Mouse (Mus musculus) layer of hippocampus, adult 18-20 months (tissue): ENCODE data around the gene Lix1l. TPM values are rescaled to one million over a fixed set of nuclear protein-coding genes. Genes with fewer than 3 reads are reported as not detected.

ENCODE experiments used
- DNase-seq, 2 experiments: peaks; one replicate each; pipeline ENCODE4 v3.0.0; 2022; ENCODE audit warnings: low spot score in 2 of 2
- long read RNA-seq: library from polyadenylated mRNA; stranded (forward); transcript quantifications from one replicate; pipeline ENCODE4 v2.0.0, GENCODE M21; 2021
- total RNA-seq, 2 experiments: library from RNA; stranded (reverse); gene quantifications; 2 replicates each; pipeline ENCODE4 v1.2.3; 2021

Lix1l gene
- total RNA-seq = 10 to 100 TPM; 30.9 to 33.0 TPM
- long read RNA-seq, partial matches to known transcripts = 0 of 9 reads
- long read RNA-seq, other reads (novel, unspliced or antisense) = 9 of 9 reads

DNA sequence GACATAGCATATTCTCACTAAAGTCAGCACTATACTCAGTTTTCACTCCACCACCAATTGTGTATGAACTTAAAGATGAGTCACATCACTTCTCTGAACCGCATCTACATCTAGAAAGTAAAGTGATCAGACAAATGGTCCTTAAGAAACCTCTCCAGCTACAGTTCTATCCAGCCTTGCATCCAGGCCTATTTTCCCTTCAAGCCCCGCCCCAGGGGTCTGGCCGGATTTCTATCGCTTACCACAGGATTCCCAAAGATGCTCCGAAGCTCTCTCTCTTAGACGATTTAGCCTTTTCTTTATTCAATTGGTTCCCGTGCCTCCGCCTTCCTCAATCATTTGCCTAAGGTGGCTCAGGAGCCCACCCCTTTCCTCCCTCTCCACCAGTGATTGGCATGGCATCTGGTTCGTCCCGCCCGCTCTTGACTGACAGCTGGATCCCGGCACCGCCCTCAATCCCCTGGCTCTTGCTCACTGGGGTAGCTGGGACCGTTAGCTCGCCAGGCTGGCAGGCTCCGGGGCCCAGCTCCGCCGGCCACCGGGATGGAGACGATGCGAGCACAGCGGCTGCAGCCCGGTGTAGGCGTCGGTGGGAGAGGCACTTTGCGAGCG is at the start of gene Lix1l:
Gene Lix1l, plus strand, starts transcription at position 511 of the 612 bp plus-strand sequence.
- DNase-seq = peak; percentile 96 to 97

DNA sequence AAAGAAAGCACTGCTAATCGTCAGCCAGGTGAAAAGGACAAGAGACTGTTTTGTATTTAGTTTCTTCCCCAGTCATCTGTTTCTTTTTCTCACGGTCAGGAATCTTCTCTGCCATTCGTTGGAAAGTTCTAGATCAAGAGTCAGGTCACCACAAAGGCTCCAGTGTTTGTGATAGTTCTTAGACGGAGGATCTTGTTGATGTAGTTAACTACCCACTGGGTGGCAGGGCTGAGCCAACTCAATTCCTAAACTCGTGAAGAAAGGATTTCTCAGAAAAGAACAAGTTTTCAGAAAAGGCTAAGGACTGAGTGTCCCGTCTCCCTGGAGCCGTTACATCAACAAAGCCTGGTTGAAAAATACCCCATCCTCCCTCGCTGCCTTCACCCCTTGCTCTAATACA is 49.7 kb upstream of the Lix1l start:
- peak in 1 of 2 experiments; percentile 73 for DNase-seq

DNA sequence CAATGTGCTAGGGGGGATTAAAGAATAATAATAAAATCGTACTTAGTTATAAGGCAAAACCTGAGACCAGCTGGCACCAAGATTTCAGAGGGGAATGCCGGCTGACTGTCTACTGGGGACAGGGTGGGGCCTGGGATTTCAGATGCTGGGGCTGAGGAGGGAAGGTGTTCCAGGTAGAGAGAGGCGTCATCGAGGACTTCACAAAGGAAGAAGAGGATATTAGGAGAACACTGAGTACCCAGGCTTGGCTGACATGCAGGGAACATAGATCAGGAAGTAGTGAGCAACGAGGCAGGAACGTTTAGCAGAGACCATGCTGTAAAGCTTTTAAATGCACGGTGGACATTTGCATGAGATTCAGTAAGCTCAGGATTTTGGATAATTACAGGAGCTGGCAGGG is 49.1 kb upstream of the Lix1l start:
- DNase-seq = no peak

DNA sequence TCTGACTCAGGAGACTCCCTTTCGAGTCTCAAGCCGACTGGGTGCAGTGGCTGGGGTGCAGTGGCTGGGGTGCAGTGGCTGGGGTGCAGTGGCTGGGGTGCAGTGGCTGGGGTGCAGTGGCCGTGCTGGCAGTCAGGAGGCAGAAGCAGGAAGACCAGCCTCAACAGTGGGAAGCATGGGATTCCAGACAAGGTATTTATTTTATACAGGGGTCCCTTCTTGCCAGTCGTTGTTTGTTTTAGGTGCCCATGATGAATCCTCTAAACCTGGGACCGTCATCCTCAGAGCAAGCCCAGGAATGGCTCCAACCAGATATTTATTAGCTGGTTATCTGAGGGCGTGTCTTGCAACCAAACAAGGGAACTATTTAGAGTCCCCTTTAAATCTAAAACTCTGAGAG is 47.3 kb upstream of the Lix1l start:
- DNase-seq = no peak

DNA sequence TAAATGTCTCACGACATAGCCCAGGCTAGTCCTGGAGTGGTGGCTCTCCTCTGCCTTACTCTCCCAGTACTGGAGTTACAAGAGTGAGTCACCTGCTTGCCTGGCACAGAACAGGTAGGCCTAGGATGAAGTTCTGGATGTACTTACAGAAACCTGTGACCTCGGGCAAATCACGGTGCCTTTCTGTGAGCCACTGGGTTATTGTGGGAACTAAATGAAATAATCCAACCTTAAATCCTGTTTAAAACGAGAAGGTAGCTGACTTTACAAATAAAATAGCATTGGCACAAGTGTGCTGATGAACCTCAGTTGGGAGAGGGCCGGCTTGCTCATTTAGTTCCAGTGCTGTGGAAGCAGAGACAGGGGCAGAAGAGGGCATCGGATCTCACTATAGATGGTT is 46.7 kb upstream of the Lix1l start:
- DNase-seq = no peak

DNA sequence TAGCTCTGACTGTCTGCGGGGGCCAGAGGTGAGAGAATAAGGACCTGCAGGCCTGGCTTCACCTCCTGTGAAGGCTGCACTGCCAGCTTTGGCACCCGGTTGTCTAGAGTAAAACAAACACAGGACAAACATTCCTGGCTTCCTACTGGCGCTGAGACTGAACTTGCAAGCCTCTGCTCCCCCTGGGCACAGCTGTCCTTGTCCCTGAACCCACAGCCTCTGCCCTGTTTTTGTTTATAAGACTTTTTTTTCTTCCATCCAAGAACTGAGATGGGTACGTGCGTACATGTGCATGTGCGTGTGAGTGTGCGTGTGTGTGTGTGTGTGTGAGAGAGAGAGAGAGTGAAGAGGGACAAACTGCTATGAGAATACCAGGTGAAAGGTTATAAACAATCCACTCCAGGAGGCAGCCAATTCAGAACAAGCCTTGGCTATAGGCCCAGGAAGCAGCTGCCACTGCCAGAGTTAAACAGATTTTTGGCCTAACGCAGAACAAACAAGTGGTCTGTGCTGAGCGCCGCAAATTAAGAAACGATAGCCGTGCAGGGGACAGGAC is 45.8 kb upstream of the Lix1l start:
- DNase-seq = peak in 1 of 2 experiments; percentile 69

DNA sequence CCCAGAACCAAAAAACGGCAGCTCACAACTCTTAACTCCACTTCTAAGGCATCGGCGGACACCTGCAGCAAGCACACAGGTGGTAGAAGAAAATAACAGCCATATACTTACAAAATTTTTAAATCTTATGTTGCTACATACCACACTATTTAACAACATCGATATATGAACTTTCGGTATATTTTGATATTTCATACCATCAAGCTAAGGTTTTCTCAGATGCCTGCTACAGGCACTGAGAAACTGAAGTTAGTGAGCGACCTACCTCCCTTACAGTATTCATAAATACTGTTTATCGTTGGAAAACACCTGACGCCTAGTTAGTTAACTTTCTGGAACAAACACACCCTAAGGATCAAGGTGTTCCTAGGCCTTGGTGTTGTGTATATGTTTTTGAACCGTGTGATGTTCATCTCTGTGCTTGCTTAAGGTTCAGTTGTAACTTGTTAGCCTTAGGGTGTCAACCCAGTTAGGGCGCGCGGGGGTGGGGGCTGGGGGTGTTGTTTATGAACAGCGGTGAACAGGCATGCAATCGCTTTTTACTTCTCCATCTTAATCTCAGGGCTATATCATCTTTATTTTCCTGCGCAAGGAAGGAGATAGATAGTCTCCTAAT is 44.8 kb upstream of the Lix1l start:
- no peak for DNase-seq

DNA sequence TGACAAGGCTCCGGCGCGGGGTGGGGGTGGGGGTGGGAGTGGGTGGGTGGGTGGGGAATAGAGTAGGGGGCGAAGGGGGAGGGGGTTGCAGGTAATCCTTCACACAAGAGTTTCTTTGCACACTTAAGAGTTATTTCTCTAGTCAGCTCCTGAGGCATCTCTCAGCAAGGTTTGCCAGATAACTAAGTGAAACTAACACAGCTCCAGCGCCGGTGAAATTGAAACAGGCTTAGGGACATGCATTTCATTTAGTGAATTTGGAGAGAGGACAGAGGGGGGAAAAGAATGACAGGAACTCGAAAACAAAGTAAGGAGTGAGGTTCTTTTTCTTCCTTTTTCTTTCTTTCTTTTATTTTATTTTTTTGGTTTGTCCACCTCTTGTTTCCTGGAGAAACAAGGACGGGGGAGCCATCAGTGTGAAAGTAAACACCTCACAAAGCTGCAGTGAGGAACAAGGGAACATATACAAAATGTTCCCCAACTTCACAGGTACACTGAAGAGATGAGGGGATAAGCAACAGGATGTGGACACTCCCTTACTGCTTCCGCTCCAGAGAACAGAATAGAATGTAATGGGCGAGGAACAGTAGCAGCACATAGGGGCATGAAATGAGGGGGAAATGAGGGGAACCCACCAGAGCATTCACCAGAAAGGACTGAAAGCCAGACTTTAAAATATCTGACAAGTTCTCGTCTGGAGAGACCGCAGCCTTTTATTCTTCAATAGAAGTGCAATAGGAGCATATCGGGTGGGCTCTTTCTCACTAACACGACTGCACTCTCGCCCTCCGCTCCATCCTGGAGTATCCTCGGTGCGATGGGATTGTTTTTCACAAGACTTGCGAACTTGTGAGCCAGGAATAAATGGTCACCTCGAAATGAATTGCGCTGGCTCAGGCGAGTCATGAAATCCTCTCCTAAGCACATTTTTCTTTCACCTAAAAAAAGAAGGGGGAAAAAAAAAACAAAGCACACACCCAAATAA is 44.0 kb upstream of the Lix1l start:
- no peak for DNase-seq

DNA sequence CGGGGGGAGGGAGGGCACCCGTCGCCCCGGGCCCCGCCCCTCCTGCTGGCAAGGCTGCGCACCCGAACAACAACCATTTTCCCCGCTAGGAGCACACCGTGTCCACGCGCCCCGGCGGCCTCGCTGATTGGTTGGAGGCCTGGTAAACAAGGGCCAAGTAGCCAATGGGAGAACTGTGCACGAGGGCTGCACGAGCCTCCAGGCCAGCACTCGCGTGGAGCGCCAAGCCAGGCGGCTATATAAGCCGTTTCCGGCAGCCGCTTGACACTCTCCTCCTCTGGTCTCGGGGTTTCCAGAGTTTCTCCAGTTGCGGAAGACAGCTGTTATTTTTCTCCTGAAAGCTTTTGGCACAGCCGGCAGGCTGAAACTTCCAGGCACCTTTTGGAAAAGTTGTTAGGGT is 43.3 kb upstream of the Lix1l start, which contains the start of gene Txnip:
Gene Txnip, plus strand, starts transcription at position 264 of the 400 bp plus-strand sequence.
- peak; percentile 87 to 97 for DNase-seq

DNA sequence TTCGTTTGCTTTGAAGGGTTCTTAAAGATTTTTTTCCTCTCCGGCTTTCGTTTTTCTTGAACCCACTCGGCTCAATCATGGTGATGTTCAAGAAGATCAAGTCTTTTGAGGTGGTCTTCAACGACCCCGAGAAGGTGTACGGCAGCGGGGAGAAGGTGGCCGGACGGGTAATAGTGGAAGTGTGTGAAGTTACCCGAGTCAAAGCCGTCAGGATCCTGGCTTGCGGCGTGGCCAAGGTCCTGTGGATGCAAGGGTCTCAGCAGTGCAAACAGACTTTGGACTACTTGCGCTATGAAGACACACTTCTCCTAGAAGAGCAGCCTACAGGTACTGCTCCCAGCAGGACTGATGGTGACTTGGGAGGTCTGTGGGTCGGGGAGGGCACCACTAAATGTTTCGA is 42.8 kb upstream of the Lix1l start:
- no peak for DNase-seq

DNA sequence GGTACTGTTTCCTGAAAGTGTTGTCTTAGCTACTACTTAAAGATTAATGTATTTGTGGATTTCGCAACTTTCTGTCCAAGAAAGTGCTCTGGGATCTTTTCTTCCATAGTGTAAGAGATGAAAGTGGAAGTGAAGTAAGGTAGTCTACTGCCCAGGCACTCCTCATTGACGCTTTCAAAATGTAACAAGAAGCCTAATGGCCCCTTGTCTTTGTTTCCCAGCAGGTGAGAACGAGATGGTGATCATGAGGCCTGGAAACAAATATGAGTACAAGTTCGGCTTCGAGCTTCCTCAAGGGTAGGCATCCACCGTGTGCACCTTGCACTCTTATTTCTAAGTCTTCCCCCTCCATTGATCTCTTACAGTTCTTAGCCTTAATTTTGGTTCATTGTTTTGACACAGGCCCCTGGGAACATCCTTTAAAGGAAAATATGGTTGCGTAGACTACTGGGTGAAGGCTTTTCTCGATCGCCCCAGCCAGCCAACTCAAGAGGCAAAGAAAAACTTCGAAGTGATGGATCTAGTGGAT is 42.2 kb upstream of the Lix1l start:
- no peak for DNase-seq

DNA sequence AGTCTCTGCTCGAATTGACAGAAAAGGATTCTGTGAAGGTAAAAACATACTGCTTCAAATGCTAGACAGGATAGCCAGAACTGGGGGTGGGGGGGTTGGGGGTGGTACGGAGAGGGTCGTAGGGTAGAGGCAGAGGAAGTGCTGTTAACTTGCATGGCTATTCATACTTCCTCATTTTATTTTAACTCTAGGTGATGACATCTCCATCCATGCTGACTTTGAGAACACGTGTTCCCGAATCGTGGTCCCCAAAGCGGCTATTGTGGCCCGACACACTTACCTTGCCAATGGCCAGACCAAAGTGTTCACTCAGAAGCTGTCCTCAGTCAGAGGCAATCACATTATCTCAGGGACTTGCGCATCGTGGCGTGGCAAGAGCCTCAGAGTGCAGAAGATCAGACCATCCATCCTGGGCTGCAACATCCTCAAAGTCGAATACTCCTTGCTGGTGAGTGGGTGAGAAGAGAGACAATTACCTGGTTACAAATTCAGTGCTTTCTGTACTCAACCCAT is 41.5 kb upstream of the Lix1l start:
- DNase-seq = no peak

DNA sequence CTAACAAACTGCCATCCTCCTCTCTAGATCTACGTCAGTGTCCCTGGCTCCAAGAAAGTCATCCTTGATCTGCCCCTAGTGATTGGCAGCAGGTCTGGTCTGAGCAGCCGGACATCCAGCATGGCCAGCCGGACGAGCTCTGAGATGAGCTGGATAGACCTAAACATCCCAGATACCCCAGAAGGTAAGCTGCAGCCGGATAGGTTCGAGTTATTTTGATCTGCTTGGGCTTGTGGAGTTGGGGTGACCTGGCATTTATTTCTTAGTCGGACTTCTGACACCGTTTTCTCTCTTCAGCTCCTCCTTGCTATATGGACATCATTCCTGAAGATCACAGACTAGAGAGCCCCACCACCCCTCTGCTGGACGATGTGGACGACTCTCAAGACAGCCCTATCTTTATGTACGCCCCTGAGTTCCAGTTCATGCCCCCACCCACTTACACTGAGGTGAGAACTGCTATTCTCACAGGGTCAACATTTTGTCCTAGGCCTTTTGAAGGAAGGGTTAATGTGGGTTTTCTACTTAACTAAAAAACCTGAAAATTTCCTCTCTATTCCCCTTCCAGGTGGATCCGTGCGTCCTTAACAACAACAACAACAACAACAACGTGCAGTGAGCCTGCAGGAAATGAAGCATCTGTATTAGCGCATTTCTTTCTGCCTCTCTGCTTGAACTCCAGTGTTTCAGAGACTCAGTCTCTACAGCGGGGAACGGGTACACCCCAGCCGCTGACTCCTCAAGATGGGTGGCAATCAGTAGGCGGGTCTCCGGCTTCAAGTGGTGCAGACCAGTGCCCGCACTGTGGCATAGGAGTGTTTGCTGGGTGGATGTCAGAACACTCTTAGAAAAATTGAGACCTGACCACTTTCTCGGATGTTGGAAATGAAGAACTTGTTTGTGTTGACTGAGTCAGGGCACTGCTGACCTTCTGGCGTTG is 40.8 kb upstream of the Lix1l start:
- DNase-seq = no peak

DNA sequence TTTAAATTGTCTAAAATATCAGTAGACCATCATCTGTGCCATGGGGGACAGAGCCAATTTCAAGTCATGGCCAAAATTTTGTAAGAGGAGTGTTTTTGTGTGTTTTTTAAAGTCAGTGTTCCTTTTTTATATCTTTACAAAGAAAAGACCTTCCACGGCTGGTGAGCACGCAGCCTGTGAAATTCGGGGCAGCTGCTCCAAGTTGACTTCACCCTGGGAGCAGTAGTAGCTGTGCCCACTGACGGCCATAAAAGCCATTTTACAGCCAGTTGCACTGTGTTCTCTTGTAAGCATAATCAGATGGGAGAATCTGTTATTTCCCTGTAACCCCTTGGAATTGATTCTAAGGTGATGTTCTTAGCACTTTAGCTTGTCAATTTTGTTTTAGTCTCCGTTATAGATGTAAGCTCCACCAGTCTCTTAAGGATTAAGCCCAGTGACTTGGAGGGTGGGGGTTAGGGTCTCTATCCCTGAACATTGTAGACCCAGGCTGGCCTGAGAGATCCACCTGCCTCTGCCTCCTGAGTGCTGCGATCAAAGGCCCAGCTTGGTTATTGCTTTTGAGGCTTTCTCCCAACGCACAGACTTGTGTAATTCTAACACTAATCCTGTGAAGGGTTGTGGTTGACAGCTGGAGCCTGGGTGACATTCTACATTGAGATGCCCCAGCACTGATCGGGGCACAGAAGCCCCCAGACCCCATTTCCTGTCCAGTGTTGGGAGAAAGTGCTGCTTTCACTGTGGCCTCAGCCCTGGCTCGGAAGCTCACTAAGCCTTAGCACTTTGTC is 39.9 kb upstream of the Lix1l start:
- DNase-seq = no peak

DNA sequence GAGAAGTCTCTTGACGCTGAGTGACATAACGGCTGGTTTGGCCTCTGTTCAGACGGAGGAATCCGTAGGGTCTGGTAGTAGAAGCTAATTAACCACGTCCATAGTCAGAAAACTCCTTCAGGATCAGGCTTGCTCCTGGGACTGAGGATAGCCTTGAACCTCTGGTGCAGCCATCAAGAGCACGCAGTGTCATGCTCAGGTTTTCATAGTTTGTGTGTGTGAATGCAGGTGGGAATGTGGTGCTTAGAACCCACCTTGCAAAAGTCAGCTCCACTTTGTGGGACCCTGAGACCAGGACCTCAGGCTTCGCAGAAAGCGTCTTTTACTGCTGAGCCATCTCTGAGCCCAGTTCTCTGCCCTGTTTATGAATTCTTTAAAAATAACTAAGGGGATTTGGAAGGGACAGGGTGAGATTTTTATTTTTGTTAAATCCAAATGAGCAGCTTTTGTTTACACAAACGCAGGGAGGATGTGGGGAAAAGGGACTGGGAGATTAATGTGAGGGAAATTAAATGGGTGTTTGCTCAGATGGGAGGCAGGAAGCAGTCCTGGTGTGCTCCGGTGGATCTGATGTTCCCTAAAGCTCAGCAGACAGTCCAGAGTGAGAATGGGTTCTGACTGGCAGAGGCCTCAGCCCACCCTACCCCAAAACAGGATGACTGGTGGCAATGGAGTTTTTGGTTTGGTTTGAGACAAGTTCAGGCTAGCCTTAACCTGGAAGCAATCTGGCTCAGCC is 38.8 kb upstream of the Lix1l start:
- DNase-seq = no peak

DNA sequence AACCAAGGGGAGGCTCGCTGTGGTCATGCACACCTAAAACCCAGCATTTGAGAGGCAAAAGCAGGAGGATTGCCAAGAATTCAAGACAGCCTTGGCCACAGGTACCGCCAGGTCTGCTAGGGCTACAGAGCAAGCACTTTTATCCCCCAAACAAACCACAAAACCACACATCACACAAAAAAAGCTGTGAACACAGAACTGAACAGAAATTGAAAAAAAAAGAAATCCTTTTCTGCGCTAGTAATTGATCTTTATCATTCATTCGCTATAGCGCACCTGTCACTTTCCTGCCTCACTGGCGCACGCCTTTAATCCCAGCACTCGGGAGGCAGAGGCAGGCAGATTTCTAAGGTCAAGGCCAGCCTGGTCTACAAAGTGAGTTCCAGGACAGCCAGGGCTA is 37.7 kb upstream of the Lix1l start:
- DNase-seq = no peak

DNA sequence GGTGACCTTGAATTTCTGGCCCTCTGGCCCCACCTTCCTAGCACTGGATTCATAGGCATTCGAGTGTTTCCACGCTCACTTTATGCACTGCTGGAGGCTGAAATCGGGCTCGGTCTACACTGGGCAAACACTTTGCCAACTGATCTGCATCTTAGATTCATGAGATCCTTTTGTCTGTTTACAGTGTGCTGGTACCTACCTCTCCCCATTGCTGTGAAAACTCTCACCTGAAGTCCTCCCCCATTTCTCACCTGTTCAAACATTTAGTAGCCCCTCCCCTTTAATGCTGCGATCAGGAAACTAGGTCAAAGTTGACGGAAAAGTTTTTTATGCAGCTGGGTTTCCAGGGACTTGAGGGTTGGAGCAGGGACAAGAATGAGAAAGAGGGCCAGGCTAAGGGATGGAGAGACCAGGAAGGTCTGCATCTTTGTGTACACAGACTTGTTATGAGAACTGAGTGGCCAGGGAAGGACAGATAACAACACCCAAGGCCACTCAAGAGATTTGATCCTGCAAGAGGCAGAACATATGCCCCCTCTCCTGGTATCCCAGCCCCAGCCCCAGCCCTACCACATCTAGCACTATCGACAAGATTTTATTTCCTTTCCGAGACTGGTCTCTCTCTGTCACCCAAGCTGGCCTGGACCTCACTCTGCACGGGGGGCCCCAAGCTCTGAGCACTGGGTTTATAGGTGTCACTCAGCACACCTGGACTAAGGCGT is 36.9 kb upstream of the Lix1l start:
- no peak for DNase-seq

DNA sequence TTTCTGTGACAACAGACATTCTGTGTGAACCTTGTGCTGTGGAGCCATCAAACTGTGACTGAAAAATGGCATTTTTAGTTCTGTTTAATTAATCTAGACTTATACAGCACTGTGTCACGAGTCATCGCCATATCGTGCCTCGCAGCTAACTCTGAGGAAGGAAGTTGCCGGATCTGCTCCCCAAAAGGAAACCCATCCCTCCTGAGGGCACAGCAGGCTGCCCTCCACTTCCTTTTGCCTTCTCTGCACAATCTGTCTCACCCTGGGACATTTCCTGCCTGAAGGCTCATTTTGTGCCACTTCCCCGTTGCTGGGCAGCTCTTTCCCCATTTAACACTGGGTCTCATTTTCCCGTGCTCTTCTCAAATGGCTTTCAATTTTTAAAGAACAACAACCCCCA is 36.3 kb upstream of the Lix1l start:
- no peak for DNase-seq
